Mouse (Mus musculus): ENCODE results near the gene Bcl11b. TPM values are rescaled to one million over a fixed set of nuclear protein-coding genes. Genes with fewer than 3 reads are reported as not detected.

Bcl11b gene
- polyA plus RNA-seq, 1 experiment from 2014 or later = 19.5 TPM

DNA sequence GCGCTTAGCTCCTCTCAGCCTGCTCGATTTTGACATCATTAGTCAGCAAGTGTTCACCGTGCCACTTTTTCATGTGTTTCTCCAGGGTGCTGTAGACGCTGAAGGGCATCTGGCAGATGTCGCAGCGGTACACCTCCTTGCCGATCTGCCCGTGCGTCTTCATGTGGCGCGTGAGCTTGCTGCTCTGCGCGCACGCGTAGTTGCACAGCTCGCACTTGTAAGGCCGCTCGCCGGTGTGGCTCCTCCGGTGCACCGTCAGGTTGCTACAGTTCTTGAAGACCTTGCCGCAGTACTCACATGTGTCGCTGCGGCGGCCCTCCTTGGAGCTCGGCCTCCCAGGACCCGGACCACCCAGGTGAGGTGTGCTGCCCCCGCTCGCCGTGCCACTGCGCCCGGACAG lies 88.0 kb downstream of the Bcl11b start:
- no peak for ATAC-seq (ENCODE audit: low FRiP score, low read depth)
- Histone ChIP-seq H3K27ac (replicated peaks) (no peak overlapping the region), H3K9ac (replicated peaks) (no peak overlapping the region), H3K36me3 (peaks cover 27% of the 10 kb centered on the region), H3K4me1 (peaks cover 3% of the 10 kb centered on the region; the same call in 1 of the 2 replicates), H3K27me3 (no peaks in the 10 kb centered on the region), H3K4me2 (replicated peaks) (no peak overlapping the region), H3K4me3 (no peak overlapping the region), H3K9me3 (peaks cover 22% of the 10 kb centered on the region)
- 98% methylated on average over 32 of the region's 32 CpGs for WGBS

DNA sequence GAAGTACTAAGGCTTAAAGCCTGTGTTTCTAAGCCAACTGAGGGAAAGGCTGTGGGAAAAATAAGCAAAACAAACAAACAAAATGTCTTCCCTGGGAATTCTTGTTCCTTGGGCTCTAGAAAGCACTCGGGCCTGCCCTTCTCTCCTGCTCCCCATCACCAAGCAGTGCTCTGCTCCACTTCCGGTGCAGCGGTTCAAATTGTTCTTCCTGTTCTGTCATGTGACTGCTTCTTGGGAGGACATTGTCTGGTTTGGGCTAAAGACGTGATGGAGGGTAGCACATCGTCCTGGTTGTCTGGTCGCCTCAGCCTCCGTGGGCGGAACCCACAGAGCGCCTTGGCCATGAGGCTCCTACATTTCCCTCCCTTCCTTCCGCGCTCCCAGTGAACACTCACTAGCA lies 94.6 kb downstream of the Bcl11b start:
- H3K36me3 ChIP-seq = no peaks in the 10 kb centered on the region
- H3K4me3 ChIP-seq = no peak overlapping the region
- no peaks in the 10 kb centered on the region for H3K27me3 ChIP-seq
- no peak for ATAC-seq (ENCODE audit: low FRiP score, low read depth)
- no peak overlapping the region for H3K27ac ChIP-seq (replicated peaks)
- H3K4me1 ChIP-seq = no peaks in the 10 kb centered on the region
- no peak overlapping the region for H3K9ac ChIP-seq (replicated peaks)
- H3K9me3 ChIP-seq = peaks cover 7% of the 10 kb centered on the region; the same call in 1 of the 2 replicates
- no peak overlapping the region for H3K4me2 ChIP-seq (replicated peaks)
- WGBS = 84% methylated on average over 11 of the region's 11 CpGs

DNA sequence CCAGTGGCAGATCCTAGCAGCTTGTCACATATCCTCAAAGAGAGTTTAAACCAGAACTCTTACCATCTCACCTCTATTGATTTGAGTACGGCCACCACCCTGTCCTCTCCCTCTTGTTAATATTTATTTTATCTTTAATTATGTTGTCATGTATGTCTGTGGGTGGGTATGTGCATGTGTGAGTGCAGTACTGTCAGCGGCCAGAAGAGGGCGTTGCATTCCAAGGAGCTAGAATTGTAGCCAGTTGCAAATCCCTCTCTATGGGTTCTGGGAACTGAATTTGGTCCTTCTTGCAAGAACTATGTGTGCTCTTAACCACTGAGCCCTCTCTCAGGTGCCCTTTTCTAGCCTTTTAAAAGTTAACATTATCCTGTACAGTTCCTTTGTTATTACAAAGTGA lies 98.1 kb downstream of the Bcl11b start:
- H3K36me3 ChIP-seq = no peaks in the 10 kb centered on the region
- no peak overlapping the region for H3K9ac ChIP-seq (replicated peaks)
- H3K9me3 ChIP-seq = peaks cover 7% of the 10 kb centered on the region; the same call in 1 of the 2 replicates
- no peak for ATAC-seq (ENCODE audit: low FRiP score, low read depth)
- H3K27me3 ChIP-seq = 0 out of 2 replicates have a peak, but pooled peaks cover 3% of the 10 kb centered on the region
- 97% methylated on average over 3 of the region's 3 CpGs for WGBS
- no peak overlapping the region for H3K4me2 ChIP-seq (replicated peaks)
- H3K27ac ChIP-seq (replicated peaks) = no peak overlapping the region
- H3K4me1 ChIP-seq = no peaks in the 10 kb centered on the region
- no peak overlapping the region for H3K4me3 ChIP-seq

DNA sequence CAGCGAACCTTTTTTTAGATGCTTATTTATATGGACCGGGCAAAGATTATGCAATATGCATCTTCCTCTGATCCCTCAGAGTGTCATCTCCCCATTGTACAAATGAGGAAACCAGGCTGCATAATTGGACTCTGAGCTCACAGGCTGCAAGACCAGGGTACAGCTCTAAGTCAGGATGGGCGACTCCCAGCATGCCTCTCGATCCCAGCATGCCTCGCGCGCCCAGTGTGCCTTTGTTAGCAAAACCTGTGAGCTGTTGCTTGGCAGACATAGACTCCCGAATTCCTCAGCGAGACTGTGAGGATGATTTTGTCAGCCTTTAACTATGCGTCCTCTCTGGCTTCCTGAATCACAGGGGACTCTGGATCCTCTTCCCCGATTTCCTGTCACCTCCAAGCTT lies 98.9 kb downstream of the Bcl11b start:
- Histone ChIP-seq H3K4me1 (no peaks in the 10 kb centered on the region), H3K9ac (replicated peaks) (no peak overlapping the region), H3K4me2 (replicated peaks) (no peak overlapping the region), H3K4me3 (no peak overlapping the region), H3K36me3 (no peaks in the 10 kb centered on the region), H3K9me3 (peaks cover 7% of the 10 kb centered on the region; the same call in 1 of the 2 replicates), H3K27me3 (0 out of 2 replicates have a peak, but pooled peaks cover 3% of the 10 kb centered on the region), H3K27ac (replicated peaks) (no peak overlapping the region)
- ATAC-seq (ENCODE audit: low FRiP score, low read depth) = no peak
- WGBS = 90% methylated on average over 11 of the region's 11 CpGs

DNA sequence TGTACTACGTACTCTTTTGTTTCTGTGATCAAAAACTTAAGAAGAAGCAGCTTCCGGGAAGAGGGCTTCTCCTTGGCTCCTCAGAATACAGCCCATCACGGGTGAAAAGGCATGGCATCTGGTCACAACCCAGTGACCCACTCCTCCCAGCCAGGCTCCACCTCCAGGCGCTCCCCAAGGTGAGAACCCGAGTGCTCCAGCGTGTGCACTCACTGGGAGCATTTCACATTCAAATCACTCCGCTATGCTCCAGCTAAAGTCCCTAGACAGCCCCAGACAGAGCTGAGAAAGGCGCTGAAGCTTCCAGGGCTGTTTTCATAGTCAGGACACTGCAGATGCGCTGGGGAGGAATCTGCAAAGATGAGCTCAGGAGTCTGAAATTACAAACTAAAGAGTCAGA lies 99.5 kb downstream of the Bcl11b start:
- Histone ChIP-seq H3K9ac (replicated peaks) (no peak overlapping the region), H3K36me3 (no peaks in the 10 kb centered on the region), H3K4me1 (no peaks in the 10 kb centered on the region), H3K4me3 (no peak overlapping the region), H3K9me3 (peaks cover 7% of the 10 kb centered on the region; the same call in 1 of the 2 replicates), H3K27ac (replicated peaks) (no peak overlapping the region), H3K27me3 (0 out of 2 replicates have a peak, but pooled peaks cover 3% of the 10 kb centered on the region), H3K4me2 (replicated peaks) (no peak overlapping the region)
- 28% methylated on average over 9 of the region's 9 CpGs for WGBS
- no peak for ATAC-seq (ENCODE audit: low FRiP score, low read depth)

DNA sequence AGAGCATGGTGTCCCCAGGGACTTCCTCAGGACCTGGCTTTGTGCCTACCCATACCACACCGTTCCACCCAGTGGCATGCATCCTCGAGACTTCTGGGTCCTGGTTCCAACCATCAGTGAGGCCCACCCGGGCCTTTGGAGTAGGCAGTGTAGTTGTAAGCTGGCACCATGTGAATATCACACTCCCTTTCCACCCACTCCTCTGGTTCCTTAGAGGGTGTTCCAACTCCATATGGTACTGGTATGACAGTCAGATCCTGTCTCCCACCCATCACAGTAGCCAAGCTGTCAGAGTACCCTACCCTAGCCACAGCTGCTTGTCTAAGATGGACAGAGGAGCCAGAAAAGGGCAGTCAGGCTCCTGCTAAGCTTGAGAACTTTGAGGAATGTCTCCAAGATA lies 112.0 kb downstream of the Bcl11b start:
- Histone ChIP-seq H3K4me2 (replicated peaks) (no peak overlapping the region), H3K9ac (replicated peaks) (no peak overlapping the region), H3K27me3 (peaks cover 14% of the 10 kb centered on the region), H3K9me3 (no peaks in the 10 kb centered on the region), H3K27ac (replicated peaks) (no peak overlapping the region), H3K4me1 (peaks cover 23% of the 10 kb centered on the region), H3K36me3 (no peaks in the 10 kb centered on the region), H3K4me3 (no peak overlapping the region)
- WGBS = 96% methylated on average over 3 of the region's 3 CpGs
- no peak for ATAC-seq (ENCODE audit: low FRiP score, low read depth)

DNA sequence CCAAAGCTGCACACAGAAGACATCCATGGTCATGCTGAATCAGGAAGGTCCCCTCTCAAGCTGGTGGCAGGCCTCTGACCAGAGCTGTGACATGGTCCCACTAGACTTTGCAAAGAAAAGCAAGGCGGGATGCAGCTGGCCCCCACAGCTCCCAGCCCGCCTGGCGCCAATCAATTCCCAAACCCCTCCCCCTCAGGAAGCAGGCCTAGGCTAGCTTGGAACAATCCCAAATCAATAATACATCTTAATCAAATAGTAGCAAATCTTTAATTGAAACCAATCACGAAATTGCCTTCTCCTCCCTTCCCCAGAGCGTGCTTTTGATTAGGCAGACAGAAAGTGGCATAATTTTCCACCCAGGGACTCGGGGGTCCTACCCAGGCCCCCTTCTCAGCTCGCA lies 113.1 kb downstream of the Bcl11b start:
- Histone ChIP-seq H3K9me3 (no peaks in the 10 kb centered on the region), H3K9ac (replicated peaks) (no peak overlapping the region), H3K27me3 (peaks cover 24% of the 10 kb centered on the region), H3K4me2 (replicated peaks) (no peak overlapping the region), H3K27ac (replicated peaks) (no peak overlapping the region), H3K36me3 (no peaks in the 10 kb centered on the region), H3K4me3 (no peak overlapping the region), H3K4me1 (peaks cover 23% of the 10 kb centered on the region)
- WGBS = 75% methylated on average over 7 of the region's 7 CpGs
- ATAC-seq (ENCODE audit: low FRiP score, low read depth) = no peak

DNA sequence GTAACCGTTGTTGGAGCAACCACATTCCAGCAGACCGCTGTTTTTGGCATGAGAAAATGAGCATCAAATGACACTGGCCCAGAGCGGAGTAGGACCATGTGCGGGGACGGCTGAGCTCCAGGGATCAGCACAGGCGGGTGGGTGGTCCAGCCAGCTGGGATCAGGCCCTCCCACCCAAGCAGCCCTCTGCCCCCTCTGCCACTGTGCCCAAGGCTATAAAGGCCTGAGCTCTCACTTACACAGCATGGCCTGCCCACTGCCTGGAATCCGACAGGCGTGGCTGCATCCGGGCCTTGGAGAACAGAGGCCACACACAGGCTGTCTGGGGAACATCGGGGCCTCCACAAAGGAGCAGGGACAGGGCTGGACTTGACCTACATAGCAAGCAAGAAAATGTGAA lies 113.6 kb downstream of the Bcl11b start:
- Histone ChIP-seq H3K27ac (replicated peaks) (no peak overlapping the region), H3K4me3 (no peak overlapping the region), H3K9ac (replicated peaks) (no peak overlapping the region), H3K4me2 (replicated peaks) (no peak overlapping the region), H3K36me3 (no peaks in the 10 kb centered on the region), H3K9me3 (no peaks in the 10 kb centered on the region), H3K4me1 (peaks cover 19% of the 10 kb centered on the region), H3K27me3 (peaks cover 24% of the 10 kb centered on the region)
- no peak for ATAC-seq (ENCODE audit: low FRiP score, low read depth)
- 62% methylated on average over 10 of the region's 10 CpGs for WGBS

DNA sequence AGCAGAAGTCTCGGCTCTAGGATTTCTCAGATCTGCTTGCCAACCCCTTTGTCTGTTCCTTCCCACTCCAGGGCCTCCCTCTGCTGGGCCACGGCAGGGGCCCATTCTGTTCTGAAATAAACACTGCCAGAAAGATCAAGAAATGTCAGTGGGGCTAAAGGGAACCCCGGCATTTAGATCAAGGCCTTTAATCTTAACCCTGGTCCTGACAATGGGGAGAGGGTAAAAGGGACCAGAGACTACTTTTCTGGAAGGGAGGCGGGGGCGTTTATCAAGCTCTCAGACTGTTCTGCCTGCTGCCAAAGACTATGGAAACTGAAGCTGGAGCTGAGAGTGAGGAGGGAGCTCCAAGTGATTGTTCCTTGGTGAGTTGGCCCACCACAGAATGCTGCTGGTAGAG lies 114.8 kb downstream of the Bcl11b start:
- 32% methylated on average over 5 of the region's 5 CpGs for WGBS
- Histone ChIP-seq H3K27me3 (peaks cover 24% of the 10 kb centered on the region), H3K4me1 (peaks cover 18% of the 10 kb centered on the region)

DNA sequence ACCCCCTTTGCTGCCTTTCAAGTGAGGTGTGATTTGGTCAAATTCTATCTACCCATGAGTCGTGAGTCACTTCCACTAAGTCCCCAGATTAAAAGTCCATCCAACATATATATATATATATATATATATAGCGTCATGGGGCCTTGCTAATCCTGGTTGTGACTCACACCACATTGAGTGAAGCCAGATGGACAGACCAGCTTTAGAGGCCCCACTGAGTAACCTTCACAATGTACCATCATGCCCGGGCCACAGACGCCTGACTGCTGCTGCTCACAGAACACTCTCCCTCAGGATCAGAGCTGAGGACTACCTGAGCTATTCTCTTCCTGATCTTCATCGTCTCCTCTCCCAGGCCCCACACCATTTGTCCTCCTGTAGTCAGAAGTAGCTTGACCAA lies 115.4 kb downstream of the Bcl11b start:
- H3K9ac ChIP-seq (replicated peaks) = no peak overlapping the region
- no peak overlapping the region for H3K4me2 ChIP-seq (replicated peaks)
- H3K9me3 ChIP-seq = no peaks in the 10 kb centered on the region
- H3K36me3 ChIP-seq = no peaks in the 10 kb centered on the region
- no peak for ATAC-seq (ENCODE audit: low FRiP score, low read depth)
- 81% methylated on average over 5 of the region's 5 CpGs for WGBS
- H3K27ac ChIP-seq (replicated peaks) = no peak overlapping the region
- peaks cover 24% of the 10 kb centered on the region for H3K27me3 ChIP-seq
- no peak overlapping the region for H3K4me3 ChIP-seq
- peaks cover 21% of the 10 kb centered on the region for H3K4me1 ChIP-seq

More for the DNA sequence above, 114.8 kb downstream of the Bcl11b start:
- no peak overlapping the region for H3K4me2 ChIP-seq (replicated peaks)
- H3K36me3 ChIP-seq = no peaks in the 10 kb centered on the region
- ATAC-seq (ENCODE audit: low FRiP score, low read depth) = no peak
- no peak overlapping the region for H3K9ac ChIP-seq (replicated peaks)
- no peaks in the 10 kb centered on the region for H3K9me3 ChIP-seq
- H3K4me3 ChIP-seq = no peak overlapping the region
- H3K27ac ChIP-seq (replicated peaks) = no peak overlapping the region

DNA sequence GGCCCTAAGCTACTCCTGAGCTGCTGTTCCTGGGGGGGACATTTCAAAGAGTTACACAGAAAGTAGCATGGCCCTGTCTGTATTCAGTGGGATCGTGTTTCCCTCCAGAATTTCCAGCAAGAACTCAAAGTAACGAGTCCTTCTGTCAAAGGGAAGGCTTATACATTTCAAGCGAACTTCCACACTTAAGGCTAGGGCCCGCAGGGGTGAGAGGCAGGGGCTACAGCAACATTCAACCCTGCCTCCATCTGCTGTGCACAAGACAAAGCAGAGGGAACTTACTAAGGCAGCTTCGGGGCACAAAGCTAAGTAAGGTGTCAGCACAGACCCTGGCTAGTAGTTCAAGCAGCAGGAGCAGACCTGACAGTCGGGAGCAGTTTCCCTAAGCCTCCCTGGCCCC lies 115.8 kb downstream of the Bcl11b start:
- Histone ChIP-seq H3K4me1 (peaks cover 21% of the 10 kb centered on the region), H3K9ac (replicated peaks) (no peak overlapping the region), H3K27ac (replicated peaks) (no peak overlapping the region), H3K27me3 (peaks cover 24% of the 10 kb centered on the region), H3K4me2 (replicated peaks) (no peak overlapping the region), H3K9me3 (no peaks in the 10 kb centered on the region), H3K4me3 (no peak overlapping the region), H3K36me3 (no peaks in the 10 kb centered on the region)
- no peak for ATAC-seq (ENCODE audit: low FRiP score, low read depth)
- WGBS = 66% methylated on average over 6 of the region's 6 CpGs

DNA sequence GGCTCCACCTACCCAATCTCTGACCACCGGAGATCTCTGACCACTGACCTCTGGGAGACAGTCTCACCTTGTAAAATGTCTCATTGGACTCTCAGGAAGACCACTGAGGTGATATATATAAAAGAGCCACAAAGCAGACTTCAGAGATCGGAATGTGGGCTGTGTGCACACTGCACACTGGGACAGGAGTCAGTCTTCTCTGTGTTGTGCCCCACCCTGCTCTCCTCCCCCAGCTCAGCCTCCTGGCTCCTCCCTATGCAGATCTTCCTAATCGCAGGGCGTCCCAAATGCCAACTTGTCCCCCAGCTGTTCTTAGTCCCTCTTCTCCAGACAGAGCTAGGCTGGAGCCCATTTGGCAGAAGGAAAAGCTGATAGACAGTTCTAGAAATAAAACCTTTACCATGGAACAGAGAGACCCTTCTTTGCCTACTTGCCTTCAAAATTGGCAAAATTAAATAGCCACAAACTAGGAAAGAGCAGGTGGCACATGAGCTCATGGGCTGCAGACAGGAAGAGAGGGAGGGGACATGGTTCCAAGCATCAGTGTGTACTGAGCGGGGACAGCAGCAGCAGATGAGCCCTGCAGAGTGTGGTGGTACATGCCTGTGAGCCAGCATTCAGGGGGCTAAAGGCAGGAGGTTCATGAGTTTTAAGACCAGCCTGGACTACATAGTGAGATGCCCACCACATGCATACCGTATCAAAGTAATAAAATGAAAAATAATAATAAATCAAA lies 118.9 kb downstream of the Bcl11b start:
- H3K9me3 ChIP-seq = no peaks in the 10 kb centered on the region
- ATAC-seq (ENCODE audit: low FRiP score, low read depth) = no peak
- H3K27ac ChIP-seq (replicated peaks) = no peak overlapping the region; the same call in 1 of the 2 replicates
- peaks cover 24% of the 10 kb centered on the region for H3K27me3 ChIP-seq
- H3K4me2 ChIP-seq (replicated peaks) = no peak overlapping the region
- WGBS = 55% methylated on average over 6 of the region's 6 CpGs
- H3K4me1 ChIP-seq = peaks cover 15% of the 10 kb centered on the region
- no peak overlapping the region for H3K9ac ChIP-seq (replicated peaks)
- H3K36me3 ChIP-seq = no peaks in the 10 kb centered on the region
- no peak overlapping the region for H3K4me3 ChIP-seq

Measured in midbrain, embryonic 12.5 days (tissue).